ENCODE assay signal across 12 mouse cellular contexts in genomic region chr2:165419670-165420111, GRCm38 (mm10). TPM values are rescaled to one million over a fixed set of nuclear protein-coding genes. Genes with fewer than 3 reads are reported as not detected.
A peak's percentile ranks its signal among the peaks of the same experiment; 100 is the strongest.
DNase-seq lines count a peak whose midpoint lies in the region; ATAC-seq lines count a peak whose summit lies in the region.
"Had no signal": no experiment of that assay in that cellular context is flagged by ENCODE, and none has a peak within 500 bp of the region (broad histone marks: within the 10 kb centered on the region; RNA-seq: fewer than 3 reads in every experiment).

No protein-coding gene starts in this region.

- no peak overlapping the region for H3K27ac ChIP-seq in liver, embryonic 12.5 days
- H3K27ac ChIP-seq in liver, embryonic 11.5 days (ENCODE audit: low read depth, low read length) = no peak overlapping the region
- H3K27ac ChIP-seq in forebrain, embryonic 10.5 days = peak overlapping the region; percentile 79
- H3K27ac ChIP-seq in neural tube, embryonic 15.5 days (replicated peaks) = peak overlapping the region; percentile 56
- H3K27ac ChIP-seq: macrophage had no signal

- WGBS in liver, embryonic 12.5 days (ENCODE audit: insufficient replicate concordance) = 60% methylated on average over 4 of the region's 4 CpGs
- WGBS in liver, embryonic 11.5 days = 70% methylated on average over 4 of the region's 4 CpGs
- WGBS in forebrain, embryonic 10.5 days = 72% methylated on average over 4 of the region's 4 CpGs
- WGBS in neural tube, embryonic 15.5 days = 58% methylated on average over 4 of the region's 4 CpGs

- no peaks in the 10 kb centered on the region for H3K27me3 ChIP-seq in liver, embryonic 12.5 days (replicated peaks)
- H3K27me3 ChIP-seq in liver, embryonic 11.5 days (replicated peaks; ENCODE audit: control insufficient read depth, insufficient read depth, low read length) = no peaks in the 10 kb centered on the region
- H3K27me3 ChIP-seq in forebrain, embryonic 10.5 days (ENCODE audit: poor library complexity, severe bottlenecking) = no peaks in the 10 kb centered on the region
- no peaks in the 10 kb centered on the region for H3K27me3 ChIP-seq in neural tube, embryonic 15.5 days (replicated peaks)

- 0 out of 2 replicates have a peak overlapping the region, but pooled peaks have one; percentile 2 for H3K9ac ChIP-seq in liver, embryonic 12.5 days
- no peak overlapping the region for H3K9ac ChIP-seq in liver, embryonic 11.5 days (ENCODE audit: low read depth, low read length)
- no peak overlapping the region for H3K9ac ChIP-seq in neural tube, embryonic 15.5 days (replicated peaks)

- peaks cover 26% of the 10 kb centered on the region for H3K4me1 ChIP-seq in liver, embryonic 12.5 days
- H3K4me1 ChIP-seq in liver, embryonic 11.5 days (replicated peaks; ENCODE audit: control insufficient read depth, insufficient read depth, low read length) = peaks cover 15% of the 10 kb centered on the region
- H3K4me1 ChIP-seq in forebrain, embryonic 10.5 days = peaks cover 58% of the 10 kb centered on the region
- peaks cover 23% of the 10 kb centered on the region for H3K4me1 ChIP-seq in neural tube, embryonic 15.5 days

- no peak overlapping the region for H3K4me2 ChIP-seq in liver, embryonic 12.5 days
- no peak overlapping the region for H3K4me2 ChIP-seq in liver, embryonic 11.5 days
- H3K4me2 ChIP-seq in neural tube, embryonic 15.5 days = no peak overlapping the region

- H3K4me3 ChIP-seq in liver, embryonic 12.5 days = no peak overlapping the region
- H3K4me3 ChIP-seq in liver, embryonic 11.5 days (ENCODE audit: low read depth, low read length) = no peak overlapping the region
- no peak overlapping the region for H3K4me3 ChIP-seq in forebrain, embryonic 10.5 days
- no peak overlapping the region for H3K4me3 ChIP-seq in neural tube, embryonic 15.5 days (replicated peaks)
- H3K4me3 ChIP-seq: erythroblast, embryonic 14.5 days had no signal

- no peaks in the 10 kb centered on the region for H3K9me3 ChIP-seq in liver, embryonic 12.5 days (replicated peaks)
- no peaks in the 10 kb centered on the region for H3K9me3 ChIP-seq in liver, embryonic 11.5 days (ENCODE audit: control insufficient read depth, low read length)
- H3K9me3 ChIP-seq in forebrain, embryonic 10.5 days = no peaks in the 10 kb centered on the region
- H3K9me3 ChIP-seq in neural tube, embryonic 15.5 days (replicated peaks) = no peaks in the 10 kb centered on the region

- ATAC-seq in liver, embryonic 12.5 days = no peak
- no peak for ATAC-seq in liver, embryonic 11.5 days (replicated peaks; ENCODE audit: low FRiP score)
- ATAC-seq in neural tube, embryonic 15.5 days (ENCODE audit: low FRiP score) = no peak
- ATAC-seq: activated CD4-positive, CD25-positive, alpha-beta regulatory T cell, adult 4 months had no signal

- DNase-seq in liver, embryonic 11.5 days (ENCODE audit: low spot score) = no peak
- DNase-seq in forebrain, embryonic 10.5 days (ENCODE audit: extremely low spot score, low spot score) = no peak
- DNase-seq in layer of hippocampus, postnatal 14 days (ENCODE audit: low spot score in 2 of 2) = peak; percentile 41 to 74
- DNase-seq in kidney, postnatal 36 days = no peak
- DNase-seq in frontal cortex, postnatal 14 days (ENCODE audit: low spot score in 2 of 2) = no peak
- no peak for DNase-seq in heart, adult 8-10 months (ENCODE audit: low spot score)

- H3K36me3 ChIP-seq in liver, embryonic 12.5 days = no peaks in the 10 kb centered on the region
- H3K36me3 ChIP-seq in liver, embryonic 11.5 days (ENCODE audit: control insufficient read depth, insufficient read depth, low read length) = no peaks in the 10 kb centered on the region
- no peaks in the 10 kb centered on the region for H3K36me3 ChIP-seq in forebrain, embryonic 10.5 days (replicated peaks)
- no peaks in the 10 kb centered on the region for H3K36me3 ChIP-seq in neural tube, embryonic 15.5 days

RNA-seq across cellular contexts. Expression of gene Ocstamp, which starts 19.5 kb away (rescaled TPM):
- 1.5 and 1.8 TPM in 2 replicates for polyA plus RNA-seq in liver, embryonic 12.5 days (2016; fragmentation: Nextera tagmentation; extraction: Ambion mirVana)
- 2.2 and 2.5 TPM in 2 replicates for polyA plus RNA-seq in liver, embryonic 11.5 days (2014; fragmentation: Nextera tagmentation; extraction: Ambion mirVana)
- polyA plus RNA-seq in forebrain, embryonic 10.5 days (2016; fragmentation: Nextera tagmentation; extraction: Ambion mirVana) = 0.05 and 0.15 TPM in 2 replicates
- not detected for total RNA-seq in layer of hippocampus, postnatal 14 days (2021)
- 0.05 TPM in 1 of 2 replicates, not detected in the other for polyA plus RNA-seq in neural tube, embryonic 15.5 days (2015; fragmentation: Nextera tagmentation; extraction: Ambion mirVana)
- total RNA-seq in heart, adult 8-10 months (2022) = not detected
- total RNA-seq: left cerebral cortex, adult 18-20 months had no signal
- polyA plus RNA-seq: activated CD4-positive, CD25-positive, alpha-beta regulatory T cell, adult 4 months; macrophage had no signal

RNA-seq across cellular contexts. Expression of gene Zfp334, which starts 31.6 kb away (rescaled TPM):
- polyA plus RNA-seq in liver, embryonic 12.5 days (2016; fragmentation: Nextera tagmentation; extraction: Ambion mirVana) = 2.5 and 2.7 TPM in 2 replicates
- polyA plus RNA-seq in liver, embryonic 11.5 days (2014; fragmentation: Nextera tagmentation; extraction: Ambion mirVana) = 5.9 and 6.1 TPM in 2 replicates
- 20.3 and 21.1 TPM in 2 replicates for polyA plus RNA-seq in forebrain, embryonic 10.5 days (2016; fragmentation: Nextera tagmentation; extraction: Ambion mirVana)
- 10 to 100 TPM; 12.6 to 13.4 TPM for total RNA-seq in layer of hippocampus, postnatal 14 days (2021)
- 7.2 and 7.4 TPM in 2 replicates for polyA plus RNA-seq in neural tube, embryonic 15.5 days (2015; fragmentation: Nextera tagmentation; extraction: Ambion mirVana)
- 1 to 10 TPM; 2.2 to 2.6 (median 2.6) TPM for total RNA-seq in heart, adult 8-10 months (2022)
- polyA plus RNA-seq: erythroblast, embryonic 14.5 days had no signal

RNA-seq across cellular contexts. Expression of gene Zfp663, which starts 51.2 kb away (rescaled TPM):
- polyA plus RNA-seq in liver, embryonic 12.5 days (2016; fragmentation: Nextera tagmentation; extraction: Ambion mirVana) = 0.14 TPM in 1 of 2 replicates, not detected in the other
- polyA plus RNA-seq in liver, embryonic 11.5 days (2014; fragmentation: Nextera tagmentation; extraction: Ambion mirVana) = 0.07 and 0.29 TPM in 2 replicates
- 4.7 and 4.9 TPM in 2 replicates for polyA plus RNA-seq in forebrain, embryonic 10.5 days (2016; fragmentation: Nextera tagmentation; extraction: Ambion mirVana)
- 1 to 10 TPM; 1.2 to 1.3 TPM for total RNA-seq in layer of hippocampus, postnatal 14 days (2021)
- polyA plus RNA-seq in neural tube, embryonic 15.5 days (2015; fragmentation: Nextera tagmentation; extraction: Ambion mirVana) = 3.8 and 4.7 TPM in 2 replicates
- not detected for total RNA-seq in heart, adult 8-10 months (2022)
- total RNA-seq: left cerebral cortex, adult 18-20 months had no signal
- polyA plus RNA-seq: activated CD4-positive, CD25-positive, alpha-beta regulatory T cell, adult 4 months; erythroblast, embryonic 14.5 days; macrophage had no signal

RNA-seq across cellular contexts. Expression of gene Slc13a3, which starts 53.3 kb away (rescaled TPM):
- polyA plus RNA-seq in liver, embryonic 12.5 days (2016; fragmentation: Nextera tagmentation; extraction: Ambion mirVana) = 3.6 and 3.8 TPM in 2 replicates
- 2.9 and 4.0 TPM in 2 replicates for polyA plus RNA-seq in liver, embryonic 11.5 days (2014; fragmentation: Nextera tagmentation; extraction: Ambion mirVana)
- polyA plus RNA-seq in forebrain, embryonic 10.5 days (2016; fragmentation: Nextera tagmentation; extraction: Ambion mirVana) = 0.69 and 0.77 TPM in 2 replicates
- 10 to 100 TPM; 13.0 to 19.6 TPM for total RNA-seq in layer of hippocampus, postnatal 14 days (2021)
- 2.8 and 3.5 TPM in 2 replicates for polyA plus RNA-seq in neural tube, embryonic 15.5 days (2015; fragmentation: Nextera tagmentation; extraction: Ambion mirVana)
- total RNA-seq in heart, adult 8-10 months (2022) = under 1 TPM; 0.09 to 0.69 (median 0.20) TPM
- polyA plus RNA-seq: activated CD4-positive, CD25-positive, alpha-beta regulatory T cell, adult 4 months had no signal

Comparison
In these comparisons a context has a peak if more than half of its experiments do, and no peak if none do; other contexts are left out.
1. H3K27ac ChIP-seq: peak in forebrain, embryonic 10.5 days (single experiment) and neural tube, embryonic 15.5 days (single experiment); none in liver, embryonic 12.5 days (single experiment) and liver, embryonic 11.5 days (single experiment).
2. DNase-seq: peak in layer of hippocampus, postnatal 14 days (2 of 2); none in liver, embryonic 11.5 days (single experiment), forebrain, embryonic 10.5 days (single experiment), kidney, postnatal 36 days (0 of 2), frontal cortex, postnatal 14 days (0 of 2) and heart, adult 8-10 months (single experiment).